Mouse (Mus musculus): ENCODE data around the gene Bad.

Bad gene

GRCm38 (mm10) chr19:6913036-6913435, 28.6 kb upstream of the Bad start:
- in situ Hi-C loops (cut with MboI; ENCODE audit: low pct_unique_long_range_greater_than_20kb in 1 of 2, low sequenced_read_pairs in 2 of 2, unreplicated experiment in 1 of 2) = no loop called here

DNA sequence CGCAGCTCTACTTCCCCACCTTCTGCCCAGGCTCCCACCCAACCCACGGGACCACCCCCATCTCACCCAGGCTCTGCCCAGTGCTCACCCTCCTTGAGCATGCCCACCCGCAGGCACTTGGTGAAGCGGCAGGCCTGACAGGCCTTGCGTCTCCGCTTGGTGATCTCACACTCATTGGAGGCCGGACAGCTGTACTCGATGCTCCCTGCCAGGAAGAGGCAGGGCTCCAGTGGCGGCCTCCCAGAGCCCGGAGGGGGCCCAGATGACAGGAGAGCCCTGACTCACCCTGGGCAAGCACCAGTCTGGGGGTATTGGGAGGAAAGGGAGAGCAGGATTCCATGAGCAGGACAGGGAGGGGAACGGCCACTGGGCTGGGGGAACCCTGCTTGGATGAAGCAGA, 27.7 kb upstream of the Bad start:
- in situ Hi-C loops (cut with MboI; ENCODE audit: low pct_unique_long_range_greater_than_20kb in 1 of 2, low sequenced_read_pairs in 2 of 2, unreplicated experiment in 1 of 2) = no loop called here

GRCm38 (mm10) chr19:6914540-6914939, 27.1 kb upstream of the Bad start:
- in situ Hi-C loops (cut with MboI; ENCODE audit: low pct_unique_long_range_greater_than_20kb in 1 of 2, low sequenced_read_pairs in 2 of 2, unreplicated experiment in 1 of 2) = no loop called here

- in situ Hi-C loops (cut with MboI; ENCODE audit: low pct_unique_long_range_greater_than_20kb in 1 of 2, low sequenced_read_pairs in 2 of 2, unreplicated experiment in 1 of 2) = no loop called here
These were observed 26.4 kb upstream of the Bad start for GRCm38 (mm10) chr19:6915276-6915675.

DNA sequence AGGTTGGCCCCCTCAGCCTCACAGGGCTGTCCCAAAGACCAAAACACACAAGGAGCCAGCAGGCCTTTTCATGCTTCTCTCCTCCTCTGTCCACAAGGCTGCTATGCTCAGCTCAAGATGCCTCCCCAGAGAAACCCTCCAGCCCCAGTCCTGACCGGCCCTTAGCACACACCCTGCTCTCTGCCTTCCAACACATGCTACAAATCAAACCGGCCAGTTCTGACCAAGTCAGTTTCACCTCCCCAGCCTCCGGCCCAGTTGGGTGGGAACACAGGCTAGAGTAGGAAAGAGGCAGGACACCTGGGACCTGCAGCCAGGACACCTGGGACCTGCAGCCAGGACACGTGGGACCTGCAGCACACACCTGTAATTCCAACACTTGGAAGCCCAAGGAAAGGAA, 25.2 kb upstream of the Bad start:
- in situ Hi-C loops (cut with MboI; ENCODE audit: low pct_unique_long_range_greater_than_20kb in 1 of 2, low sequenced_read_pairs in 2 of 2, unreplicated experiment in 1 of 2) = no loop called here

- in situ Hi-C loops (cut with MboI; ENCODE audit: low pct_unique_long_range_greater_than_20kb in 1 of 2, low sequenced_read_pairs in 2 of 2, unreplicated experiment in 1 of 2) = no loop called here
These were observed 23.3 kb upstream of the Bad start for GRCm38 (mm10) chr19:6918321-6918720.

GRCm38 (mm10) chr19:6919431-6919830, 22.2 kb upstream of the Bad start:
- in situ Hi-C loops (cut with MboI; ENCODE audit: low pct_unique_long_range_greater_than_20kb in 1 of 2, low sequenced_read_pairs in 2 of 2, unreplicated experiment in 1 of 2) = no loop called here

DNA sequence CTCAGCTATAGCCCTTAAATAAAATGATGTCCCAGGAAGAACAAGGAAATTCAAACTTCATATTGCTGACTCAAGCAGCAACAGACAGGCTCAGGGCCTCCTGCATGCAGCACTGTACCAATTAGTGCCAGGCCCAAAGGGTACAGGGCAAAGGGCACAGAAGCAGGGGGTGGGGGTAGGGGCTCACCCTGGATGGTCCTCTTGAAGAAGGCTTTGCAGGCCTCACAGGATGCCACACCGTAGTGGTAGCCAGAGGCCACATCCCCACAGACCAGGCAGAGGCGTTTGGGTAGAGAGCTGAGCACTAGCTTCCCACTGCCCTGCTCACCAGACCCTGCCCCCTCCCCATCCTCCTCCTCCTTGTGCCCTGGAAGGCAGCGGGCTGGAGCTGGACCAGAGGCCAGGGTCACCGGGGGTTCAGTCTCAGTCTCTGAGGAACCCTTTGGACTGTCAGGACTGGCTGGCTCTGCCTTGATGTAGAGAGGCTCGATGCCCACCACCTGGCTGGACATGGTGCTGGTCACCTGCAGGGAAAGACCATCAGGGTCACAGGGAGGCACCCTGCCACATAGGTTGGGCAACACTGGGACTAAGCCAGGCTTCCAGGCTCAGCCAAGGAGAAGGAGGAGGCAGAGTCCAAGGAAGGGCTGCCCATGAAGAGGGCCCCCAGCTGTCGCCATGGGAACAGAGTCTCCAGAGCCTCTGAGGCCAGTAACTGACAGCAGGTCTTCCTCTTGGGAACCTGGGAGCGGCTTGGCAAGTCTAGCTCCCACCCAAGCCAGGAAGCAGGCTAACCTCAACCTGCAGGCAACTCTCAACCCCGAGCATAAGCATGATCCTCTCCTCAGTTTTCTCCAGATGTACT, 21.6 kb upstream of the Bad start:
- in situ Hi-C loops (cut with MboI; ENCODE audit: low pct_unique_long_range_greater_than_20kb in 1 of 2, low sequenced_read_pairs in 2 of 2, unreplicated experiment in 1 of 2) = no loop called here

GRCm38 (mm10) chr19:6920741-6921636, 20.7 kb upstream of the Bad start:
- in situ Hi-C loops (cut with MboI; ENCODE audit: low pct_unique_long_range_greater_than_20kb in 1 of 2, low sequenced_read_pairs in 2 of 2, unreplicated experiment in 1 of 2) = no loop called here

DNA sequence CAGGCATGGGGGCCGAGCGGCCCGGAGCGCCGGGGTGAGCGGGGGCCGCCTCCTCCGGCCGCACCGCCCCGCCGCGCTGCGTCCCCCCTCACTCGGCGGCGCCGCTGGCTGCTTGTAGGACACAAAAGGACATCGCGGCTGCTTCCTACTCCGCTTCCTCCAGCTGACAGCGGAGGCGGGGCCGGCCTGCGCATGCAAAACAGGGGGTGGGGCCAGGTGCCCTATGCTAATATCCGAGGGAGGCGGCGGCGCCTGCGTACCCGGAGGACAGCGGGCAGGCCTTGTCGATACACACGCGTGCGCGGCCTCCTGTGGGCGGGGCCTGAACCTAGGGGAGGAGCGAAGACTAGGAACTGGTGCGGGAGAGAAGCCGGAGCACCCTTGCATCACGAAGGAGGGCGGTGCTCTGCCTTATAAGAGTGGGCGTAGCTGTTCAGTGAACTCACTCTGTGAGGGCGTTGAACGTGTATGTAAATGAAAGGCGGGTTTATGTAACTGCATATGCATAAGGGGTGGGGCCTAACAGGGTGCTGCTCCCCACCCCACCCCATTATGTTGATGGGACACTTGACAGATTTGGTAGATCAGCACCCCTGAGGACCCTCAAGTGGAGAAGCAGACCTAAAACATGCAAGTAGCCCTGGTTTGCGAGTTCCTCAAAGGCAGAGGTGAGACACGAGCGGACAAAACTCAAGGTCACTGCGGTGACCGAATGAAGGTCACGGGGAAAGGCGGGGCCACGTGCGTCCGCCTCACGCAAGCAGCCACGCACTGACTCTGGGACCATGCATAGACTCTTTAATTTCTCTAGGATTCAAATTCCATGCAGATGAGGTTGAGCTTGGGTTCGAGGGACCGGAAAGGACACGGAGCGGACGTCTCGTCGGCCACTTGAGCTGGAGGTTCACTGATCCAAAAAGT, 19.8 kb upstream of the Bad start, which contains the start of gene Esrra:
TSS of gene Esrra (minus strand) at position 167 of the 921 bp plus-strand sequence.
- in situ Hi-C loops (cut with MboI; ENCODE audit: low pct_unique_long_range_greater_than_20kb in 1 of 2, low sequenced_read_pairs in 2 of 2, unreplicated experiment in 1 of 2) = no loop called here

DNA sequence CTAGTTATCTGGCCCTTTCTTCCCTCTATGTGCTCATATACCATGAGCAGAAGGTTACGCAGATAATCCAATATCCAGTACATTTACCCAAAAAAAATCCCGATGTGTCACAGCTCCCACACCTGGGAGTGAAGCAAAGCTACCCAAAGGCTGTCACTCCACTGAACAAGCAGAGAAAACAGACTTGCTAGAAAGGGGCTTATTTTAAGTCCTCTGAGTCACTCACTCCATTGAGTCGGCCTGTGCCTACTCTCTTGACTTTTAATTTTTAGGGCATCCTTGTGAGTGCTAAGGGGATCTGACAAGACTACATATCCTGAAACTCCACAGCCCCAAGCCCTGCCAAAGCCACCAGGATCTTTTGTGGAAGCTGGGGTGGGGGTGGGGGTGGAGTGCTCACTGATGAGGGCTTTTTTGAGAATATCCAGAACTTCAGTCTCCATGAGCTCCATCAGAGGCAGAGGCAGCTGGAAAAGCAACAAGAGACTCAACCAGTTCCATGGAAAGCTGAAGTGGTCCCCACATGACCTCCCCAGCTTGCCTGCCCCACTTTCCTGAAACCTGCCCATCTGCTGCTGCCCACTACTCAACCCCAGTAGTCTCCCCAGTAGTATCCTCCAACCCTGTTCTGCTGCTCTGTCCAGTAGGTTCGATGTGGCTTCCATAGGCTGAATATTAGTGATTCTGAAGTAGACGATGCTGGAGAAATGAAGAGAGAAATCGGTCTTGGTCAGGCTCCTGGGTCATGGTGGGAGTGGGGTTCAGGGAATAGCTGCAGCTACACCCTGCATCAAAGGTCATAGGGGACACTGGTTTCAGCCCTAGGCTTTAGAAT, 18.5 kb upstream of the Bad start:
- in situ Hi-C loops (cut with MboI; ENCODE audit: low pct_unique_long_range_greater_than_20kb in 1 of 2, low sequenced_read_pairs in 2 of 2, unreplicated experiment in 1 of 2) = no loop called here

GRCm38 (mm10) chr19:6924461-6925306, 17.0 kb upstream of the Bad start:
- in situ Hi-C loops (cut with MboI; ENCODE audit: low pct_unique_long_range_greater_than_20kb in 1 of 2, low sequenced_read_pairs in 2 of 2, unreplicated experiment in 1 of 2) = no loop called here

DNA sequence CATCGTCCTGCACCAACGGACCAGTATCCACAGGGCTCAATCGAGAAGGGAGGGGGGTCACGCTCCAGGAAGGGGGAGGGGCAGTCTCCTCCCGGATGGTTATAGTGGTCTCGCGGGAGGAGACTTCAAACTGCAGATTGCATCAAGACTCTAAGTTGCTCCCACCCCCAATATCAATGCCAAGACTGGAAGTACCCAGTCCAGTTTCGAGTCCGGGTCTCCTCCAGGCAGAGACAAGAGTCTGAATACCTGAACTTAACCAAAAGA, 16.4 kb upstream of the Bad start, which contains the start of gene Catsperz:
TSS of gene Catsperz (minus strand) at position 74 of the 267 bp plus-strand sequence.
- in situ Hi-C loops (cut with MboI; ENCODE audit: low pct_unique_long_range_greater_than_20kb in 1 of 2, low sequenced_read_pairs in 2 of 2, unreplicated experiment in 1 of 2) = no loop called here

GRCm38 (mm10) chr19:6925611-6926329, 15.9 kb upstream of the Bad start:
- in situ Hi-C loops (cut with MboI; ENCODE audit: low pct_unique_long_range_greater_than_20kb in 1 of 2, low sequenced_read_pairs in 2 of 2, unreplicated experiment in 1 of 2) = no loop called here

GRCm38 (mm10) chr19:6926559-6927255, 15.0 kb upstream of the Bad start:
- in situ Hi-C loops (cut with MboI; ENCODE audit: low pct_unique_long_range_greater_than_20kb in 1 of 2, low sequenced_read_pairs in 2 of 2, unreplicated experiment in 1 of 2) = no loop called here

DNA sequence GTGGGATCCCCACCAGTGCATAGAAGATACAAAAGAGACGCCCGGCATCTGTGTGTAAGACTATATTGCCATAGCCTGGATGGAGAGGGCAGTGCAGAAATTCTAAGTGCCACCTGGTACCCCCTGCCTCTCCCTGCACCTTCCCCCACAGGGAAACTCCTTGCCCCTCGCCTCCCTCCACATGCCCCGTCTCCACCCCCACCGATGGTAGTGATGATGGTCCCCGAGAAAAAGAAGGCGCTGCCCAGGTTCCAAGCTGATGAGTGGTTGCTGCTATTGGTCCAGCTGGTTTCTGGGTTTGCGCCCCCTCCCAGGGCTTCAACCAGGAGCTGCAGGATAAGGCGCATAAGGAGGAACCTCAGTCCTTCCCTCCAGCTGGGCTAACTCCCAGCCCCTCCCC, 13.6 kb upstream of the Bad start:
- in situ Hi-C loops (cut with MboI; ENCODE audit: low pct_unique_long_range_greater_than_20kb in 1 of 2, low sequenced_read_pairs in 2 of 2, unreplicated experiment in 1 of 2) = no loop called here
